Mouse (Mus musculus) neural tube, embryonic 11.5 days (tissue): ENCODE measurements around the gene Ak5. TPM values are rescaled to one million over a fixed set of nuclear protein-coding genes. Genes with fewer than 3 reads are reported as not detected.

ENCODE experiments used
- ATAC-seq: fragments of 200-750 bp; cut with Nextera tagmentation; 2 replicates; pipeline ENCODE4 v1.8.0; 2017; ENCODE audit warnings: moderate number of reproducible peaks, mild to moderate bottlenecking, moderate TSS enrichment, moderate library complexity; ENCODE audit not compliant: insufficient read depth, low FRiP score, low TSS enrichment
- DNase-seq: peaks from one replicate; pipeline ENCODE4 v3.0.0-alpha.2; 2015; ENCODE audit warnings: low spot score
- H3K27ac ChIP-seq: fragments of 300-500 bp; sonication (generic); 2 replicates; pipeline ENCODE4 v1.5.1; 2014; ENCODE audit warnings: low read depth, mild to moderate bottlenecking, low read length
- H3K27me3 ChIP-seq: fragments of 300-500 bp; sonication (generic); 2 replicates; pipeline ENCODE4 v1.6.1; 2014; ENCODE audit warnings: mild to moderate bottlenecking, low read length, mixed read lengths; ENCODE audit not compliant: control insufficient read depth, insufficient read depth
- H3K36me3 ChIP-seq: fragments of 300-500 bp; sonication (generic); 2 replicates; pipeline ENCODE4 v1.6.1; 2014; ENCODE audit warnings: mild to moderate bottlenecking, low read length, moderate library complexity, mixed read lengths; ENCODE audit not compliant: control insufficient read depth, insufficient read depth
- H3K4me1 ChIP-seq: fragments of 300-500 bp; sonication (generic); 2 replicates; pipeline ENCODE4 v1.6.1; 2014; ENCODE audit warnings: low read length, mixed read lengths; ENCODE audit not compliant: control insufficient read depth, insufficient read depth
- H3K4me2 ChIP-seq: fragments of 300-500 bp; sonication (generic); 2 replicates; pipeline ENCODE4 v1.6.1; 2014; ENCODE audit warnings: low read depth, mild to moderate bottlenecking, moderate library complexity
- H3K4me3 ChIP-seq: fragments of 300-500 bp; sonication (generic); 2 replicates; pipeline ENCODE4 v1.5.1; 2014; ENCODE audit warnings: low read depth, low read length
- H3K9ac ChIP-seq: fragments of 300-500 bp; sonication (generic); 2 replicates; pipeline ENCODE4 v1.6.1; 2014; ENCODE audit warnings: mild to moderate bottlenecking, low read length
- H3K9me3 ChIP-seq: fragments of 300-500 bp; sonication (generic); 2 replicates; pipeline ENCODE4 v1.6.1; 2016; ENCODE audit warnings: low read length; ENCODE audit not compliant: control insufficient read depth
- WGBS: fragments of 180-500 bp; shearing (Covaris S2); extraction: QIAGEN DNeasy Blood & Tissue Kit; methylation state at CpG from one replicate; pipeline ENCODE4 v1.1.7; 2014; 5-methylcytosine and 5-hydroxymethylcytosine counted together
- polyA plus RNA-seq: library from polyadenylated mRNA; unstranded; fragments of >200 nt; fragmentation: Nextera tagmentation; extraction: Ambion mirVana; gene quantifications from 2 replicates; pipeline ENCODE4 v1.2.1, GENCODE M21; 2014

The Ak5 gene
- polyA plus RNA-seq, 1 experiment from 2014 or later = 1.4 TPM

DNA sequence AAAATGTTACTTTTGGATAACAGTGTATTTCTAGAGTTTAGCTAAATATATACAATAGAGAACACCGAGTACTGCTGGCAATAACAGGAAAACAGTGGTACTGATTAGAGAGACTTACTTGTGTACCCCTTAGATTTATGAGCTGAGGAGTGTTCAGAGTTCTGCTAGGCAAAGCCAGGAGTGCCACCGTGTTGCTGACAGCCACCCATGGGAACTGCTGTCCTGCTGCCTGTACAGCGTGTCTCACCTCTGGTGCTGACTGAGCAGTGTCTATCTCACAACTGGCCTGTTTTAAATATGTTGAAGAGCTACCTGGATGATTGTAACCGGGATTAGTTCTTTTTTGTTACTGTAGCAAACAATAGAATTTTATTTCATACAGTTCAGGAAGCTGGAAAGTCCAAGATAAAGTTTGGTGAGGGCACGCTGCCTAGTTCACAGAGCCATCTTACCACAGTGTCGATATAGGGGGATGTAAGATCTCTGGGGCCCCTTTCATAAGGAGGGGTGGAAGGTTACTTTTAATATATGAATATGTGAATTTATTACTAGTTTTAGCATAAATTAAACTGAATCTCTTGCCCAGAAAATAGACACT, 103.5 kb downstream of the Ak5 start:
- Histone ChIP-seq H3K9me3 (no peaks in the 10 kb centered on the region), H3K4me3 (no peak overlapping the region), H3K36me3 (no peaks in the 10 kb centered on the region), H3K27me3 (no peaks in the 10 kb centered on the region), H3K27ac (no peak overlapping the region), H3K9ac (no peak overlapping the region), H3K4me1 (no peaks in the 10 kb centered on the region), H3K4me2 (no peak overlapping the region)
- 78% methylated on average over 6 of the region's 6 CpGs for WGBS
- no peak for ATAC-seq
- no peak for DNase-seq

DNA sequence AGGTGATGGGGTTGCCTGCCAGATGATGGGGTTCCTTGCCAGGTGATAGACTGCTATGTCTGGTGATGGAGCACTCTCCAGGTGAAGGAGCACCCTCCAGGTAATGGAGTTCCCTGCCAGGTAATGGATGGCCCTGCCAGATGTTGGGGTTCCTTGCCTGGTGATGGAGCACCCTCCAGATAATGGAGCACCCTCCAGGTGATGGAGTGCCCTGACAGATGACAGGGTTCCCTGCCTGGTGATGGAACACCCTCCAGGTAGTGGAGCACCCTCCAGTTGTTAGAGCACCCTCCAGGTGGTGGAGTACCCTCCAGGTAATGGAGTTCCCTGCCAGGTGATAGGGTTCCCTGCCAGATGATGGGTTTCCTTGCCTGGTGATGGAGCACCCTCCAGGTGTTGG, 104.3 kb downstream of the Ak5 start:
- Histone ChIP-seq H3K9me3 (no peaks in the 10 kb centered on the region), H3K4me1 (no peaks in the 10 kb centered on the region), H3K9ac (no peak overlapping the region), H3K36me3 (no peaks in the 10 kb centered on the region), H3K27me3 (no peaks in the 10 kb centered on the region), H3K27ac (no peak overlapping the region), H3K4me2 (no peak overlapping the region), H3K4me3 (no peak overlapping the region)
- DNase-seq (no peak), ATAC-seq (no peak)

DNA sequence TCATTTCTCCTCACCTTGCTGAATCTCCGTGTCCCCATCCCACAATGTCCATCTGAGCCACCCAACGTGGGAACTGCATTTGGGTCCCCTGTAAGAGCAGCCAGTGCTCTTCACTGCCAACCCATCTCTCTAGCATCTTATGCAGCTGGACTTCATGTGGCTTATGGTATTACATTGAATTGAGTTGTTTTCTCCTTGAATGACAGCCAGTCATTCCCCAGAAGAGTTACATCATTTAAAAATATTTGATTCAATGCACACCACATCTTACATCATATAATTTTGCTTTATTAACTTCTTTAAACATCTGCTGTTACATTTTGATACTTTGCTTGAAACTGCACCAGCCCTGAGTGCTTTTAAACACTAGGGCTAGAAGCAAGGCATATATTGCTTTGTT, 106.5 kb downstream of the Ak5 start:
- WGBS = 77% methylated on average over 2 of the region's 2 CpGs
- Histone ChIP-seq H3K9me3 (no peaks in the 10 kb centered on the region), H3K4me2 (no peak overlapping the region), H3K27ac (no peak overlapping the region), H3K36me3 (no peaks in the 10 kb centered on the region), H3K9ac (no peak overlapping the region), H3K4me3 (no peak overlapping the region), H3K27me3 (no peaks in the 10 kb centered on the region), H3K4me1 (no peaks in the 10 kb centered on the region)
- no peak for DNase-seq
- no peak for ATAC-seq

GRCm38 (mm10) chr3:152559295-152559694, 108.9 kb downstream of the Ak5 start:
- Histone ChIP-seq H3K9me3 (no peaks in the 10 kb centered on the region), H3K36me3 (no peaks in the 10 kb centered on the region), H3K27me3 (no peaks in the 10 kb centered on the region), H3K4me2 (no peak overlapping the region), H3K9ac (no peak overlapping the region), H3K4me1 (no peaks in the 10 kb centered on the region), H3K4me3 (no peak overlapping the region), H3K27ac (no peak overlapping the region)
- DNase-seq (no peak), ATAC-seq (no peak)
- 79% methylated on average over 4 of the region's 4 CpGs for WGBS

DNA sequence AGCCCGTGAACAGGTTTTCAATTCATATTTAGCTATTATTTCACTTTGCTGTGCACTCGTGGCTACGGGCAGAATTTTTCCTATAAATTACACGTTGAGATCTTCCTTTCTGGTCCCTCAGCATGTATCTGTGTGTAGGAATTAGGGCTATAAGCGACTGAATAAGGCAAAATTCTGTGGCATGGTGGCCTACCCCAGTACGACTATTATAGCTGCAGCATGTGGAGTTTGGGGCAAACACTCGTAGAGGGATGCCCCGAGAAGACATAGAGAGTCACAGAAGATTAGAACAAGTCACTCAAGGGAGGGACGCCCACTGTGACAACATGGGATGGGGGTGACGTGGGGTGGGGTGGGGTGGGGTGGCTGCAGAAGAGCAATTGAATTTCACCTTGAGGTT, 110.1 kb downstream of the Ak5 start:
- WGBS = 58% methylated on average over 10 of the region's 10 CpGs
- H3K27me3 ChIP-seq = no peaks in the 10 kb centered on the region
- H3K4me1 ChIP-seq = no peaks in the 10 kb centered on the region
- H3K27ac ChIP-seq = no peak overlapping the region
- DNase-seq (no peak), ATAC-seq (no peak)
- no peak overlapping the region for H3K4me2 ChIP-seq
- H3K9ac ChIP-seq = no peak overlapping the region
- H3K9me3 ChIP-seq = no peaks in the 10 kb centered on the region
- no peaks in the 10 kb centered on the region for H3K36me3 ChIP-seq
- no peak overlapping the region for H3K4me3 ChIP-seq

GRCm38 (mm10) chr3:152557659-152558058, 110.5 kb downstream of the Ak5 start:
- Histone ChIP-seq H3K4me2 (no peak overlapping the region), H3K4me1 (no peaks in the 10 kb centered on the region), H3K9ac (no peak overlapping the region), H3K4me3 (no peak overlapping the region), H3K36me3 (no peaks in the 10 kb centered on the region), H3K27ac (no peak overlapping the region), H3K9me3 (no peaks in the 10 kb centered on the region), H3K27me3 (no peaks in the 10 kb centered on the region)
- DNase-seq = no peak
- peak; percentile 38; the same call in 1 of the 2 replicates for ATAC-seq
- WGBS = 34% methylated on average over 11 of the region's 12 CpGs

DNA sequence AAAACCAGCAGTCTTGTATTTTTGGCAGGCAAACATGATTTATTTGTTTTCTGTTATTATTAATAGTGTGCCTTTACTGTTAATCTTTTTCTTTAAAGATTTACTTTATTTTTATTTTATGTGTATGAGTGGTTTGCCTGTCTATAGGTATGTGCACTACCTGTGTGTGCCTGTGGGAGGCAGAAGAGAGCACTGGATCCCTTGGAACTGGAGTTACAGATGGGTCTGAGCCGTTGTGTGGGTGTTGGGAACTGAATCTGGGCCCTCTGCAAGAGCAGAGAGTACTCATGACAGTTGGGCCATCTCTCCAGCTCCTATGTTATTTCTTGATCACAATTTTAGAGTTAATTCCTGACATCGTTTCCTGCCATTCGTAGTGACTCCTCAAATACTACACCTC, 111.2 kb downstream of the Ak5 start:
- Histone ChIP-seq H3K4me2 (no peak overlapping the region), H3K9ac (no peak overlapping the region), H3K36me3 (no peaks in the 10 kb centered on the region), H3K9me3 (no peaks in the 10 kb centered on the region), H3K27ac (no peak overlapping the region), H3K4me1 (no peaks in the 10 kb centered on the region), H3K4me3 (no peak overlapping the region), H3K27me3 (no peaks in the 10 kb centered on the region)
- no peak for ATAC-seq
- 91% methylated on average over 3 of the region's 3 CpGs for WGBS
- DNase-seq = no peak

GRCm38 (mm10) chr3:152556435-152556834, 111.7 kb downstream of the Ak5 start:
- no peak overlapping the region for H3K4me2 ChIP-seq
- no peaks in the 10 kb centered on the region for H3K9me3 ChIP-seq
- DNase-seq = no peak
- H3K9ac ChIP-seq = no peak overlapping the region
- H3K27ac ChIP-seq = no peak overlapping the region
- H3K4me3 ChIP-seq = no peak overlapping the region
- no peaks in the 10 kb centered on the region for H3K4me1 ChIP-seq
- no peaks in the 10 kb centered on the region for H3K36me3 ChIP-seq
- WGBS = 84% methylated on average over 3 of the region's 4 CpGs
- H3K27me3 ChIP-seq = no peaks in the 10 kb centered on the region
- no peak for ATAC-seq

GRCm38 (mm10) chr3:152555216-152555615, 112.9 kb downstream of the Ak5 start:
- ATAC-seq = no peak
- Histone ChIP-seq H3K27ac (no peak overlapping the region), H3K4me1 (no peaks in the 10 kb centered on the region), H3K9ac (no peak overlapping the region), H3K27me3 (no peaks in the 10 kb centered on the region), H3K4me2 (no peak overlapping the region), H3K9me3 (no peaks in the 10 kb centered on the region), H3K36me3 (no peaks in the 10 kb centered on the region), H3K4me3 (no peak overlapping the region)
- DNase-seq = no peak
- 62% methylated on average over 7 of the region's 7 CpGs for WGBS
